Mouse (Mus musculus) urinary bladder, postnatal 36 days (tissue): Measurements from ENCODE around the gene Jakmip3.

ENCODE experiments used
- DNase-seq, 2 experiments: peaks; one replicate each; pipeline ENCODE4 v3.0.0; 2022; ENCODE audit warnings: low spot score in 2 of 2, mixed read lengths in 1 of 2

The Jakmip3 gene

DNA sequence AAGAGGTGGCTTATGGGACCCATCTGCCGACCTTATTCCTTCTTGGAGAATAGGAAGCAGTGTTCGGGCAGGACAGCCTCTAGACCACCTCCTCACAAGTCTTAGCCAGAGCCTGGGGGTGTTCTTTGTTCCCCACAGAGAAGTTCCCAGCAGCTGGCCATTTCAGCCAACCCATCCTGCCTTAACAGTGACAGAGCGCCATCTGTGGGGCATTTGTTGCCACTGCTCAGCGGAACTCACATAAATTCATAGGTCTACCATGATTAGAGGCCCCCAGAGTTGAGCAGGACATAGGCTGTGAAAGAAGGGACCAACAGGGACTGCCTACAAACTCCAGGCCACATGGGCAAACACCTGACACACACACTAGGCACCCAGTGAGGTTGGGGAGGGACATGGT is 122.9 kb downstream of the Jakmip3 start:
- no peak for DNase-seq

DNA sequence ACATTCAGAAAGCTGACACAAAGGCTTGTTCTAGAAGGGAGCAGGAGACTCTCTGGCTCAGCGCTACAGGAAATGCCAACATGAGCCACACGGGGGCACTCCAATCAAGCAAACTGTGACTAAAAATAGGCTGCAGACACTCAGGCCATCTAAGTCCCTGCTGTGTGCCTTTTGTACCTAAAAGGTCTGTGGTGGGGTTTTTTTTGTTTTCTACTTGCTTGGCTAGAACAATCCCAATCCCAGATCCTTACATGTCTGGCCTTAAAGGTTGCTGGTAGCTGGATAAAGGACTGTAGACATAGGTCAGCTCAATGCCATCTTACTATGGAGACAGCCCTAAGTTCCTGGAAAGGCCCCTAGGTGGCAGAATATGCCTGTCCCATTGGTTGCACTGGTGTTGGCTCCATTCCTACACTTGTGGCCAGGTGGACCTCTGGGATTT is 127.7 kb downstream of the Jakmip3 start:
- DNase-seq: peak; percentile 34 to 36

- no peak for DNase-seq
Observed at GRCm38 (mm10) chr7:139074189-139074588, 133.7 kb downstream of the Jakmip3 start.

GRCm38 (mm10) chr7:139075054-139075794 is 134.7 kb downstream of the Jakmip3 start:
- no peak for DNase-seq

- no peak for DNase-seq
Observed at GRCm38 (mm10) chr7:139077283-139077682, 136.8 kb downstream of the Jakmip3 start.

GRCm38 (mm10) chr7:139078181-139078580 is 137.7 kb downstream of the Jakmip3 start:
- DNase-seq: no peak

DNA sequence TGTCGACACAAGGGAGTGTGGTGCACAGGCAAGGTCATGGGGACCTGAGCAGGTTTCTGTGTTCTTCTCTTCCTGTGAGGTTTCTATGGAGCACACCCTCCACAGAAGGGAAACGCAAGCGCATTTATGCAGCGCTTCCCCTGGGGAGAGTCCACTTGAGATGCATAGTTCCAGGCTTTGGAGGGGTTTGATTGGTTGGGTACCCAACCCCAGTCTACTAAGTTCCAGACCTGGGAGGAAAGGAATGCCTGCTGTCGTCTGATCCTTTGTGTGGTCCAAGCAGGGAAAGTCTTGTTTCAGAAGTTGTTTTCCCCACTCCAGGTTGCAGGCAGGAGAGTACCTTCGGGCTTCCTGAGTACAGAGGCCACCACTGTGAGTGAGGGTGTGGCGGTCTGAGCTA is 138.6 kb downstream of the Jakmip3 start:
- no peak for DNase-seq

DNA sequence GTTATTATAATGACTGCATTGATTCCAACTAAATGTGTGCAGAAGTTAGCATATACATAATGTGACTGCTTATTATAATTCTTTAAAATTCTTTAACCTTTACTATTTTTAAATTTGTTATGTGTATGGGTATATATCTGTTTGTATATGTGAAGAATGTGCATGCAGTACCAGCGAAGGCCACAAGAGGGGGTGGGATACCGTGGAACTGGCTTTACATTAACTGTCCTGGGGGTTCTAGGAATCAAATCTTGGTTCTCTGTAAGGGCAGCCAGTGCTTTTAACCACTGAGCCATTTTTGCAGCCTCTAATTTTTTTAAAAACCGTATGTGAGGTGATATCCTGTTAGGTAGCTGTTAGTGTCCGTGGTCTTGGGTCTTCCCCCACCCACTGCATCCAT is 140.2 kb downstream of the Jakmip3 start:
- no peak for DNase-seq

GRCm38 (mm10) chr7:139081158-139081557 is 140.6 kb downstream of the Jakmip3 start:
- DNase-seq: no peak

GRCm38 (mm10) chr7:139082281-139082680 is 141.8 kb downstream of the Jakmip3 start:
- no peak for DNase-seq

DNA sequence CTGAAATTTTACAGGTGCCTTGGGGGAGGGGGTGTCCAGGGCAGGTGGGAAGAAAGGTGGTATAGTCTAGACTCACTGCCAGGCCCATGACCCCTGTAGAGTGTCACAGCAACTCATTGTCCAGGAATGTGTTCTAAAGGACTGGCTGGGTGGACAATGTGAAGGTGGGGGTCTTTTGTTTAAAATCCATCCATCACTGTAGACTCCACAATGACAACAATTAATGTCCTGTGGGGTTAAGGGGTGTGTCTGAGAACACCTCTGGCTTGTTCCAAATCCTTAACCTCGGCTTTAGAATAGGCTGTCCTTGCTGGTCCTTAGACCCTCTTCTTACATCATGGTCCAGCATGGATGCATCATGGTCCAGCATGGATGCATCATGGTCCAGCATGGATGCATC is 143.8 kb downstream of the Jakmip3 start:
- no peak for DNase-seq

DNA sequence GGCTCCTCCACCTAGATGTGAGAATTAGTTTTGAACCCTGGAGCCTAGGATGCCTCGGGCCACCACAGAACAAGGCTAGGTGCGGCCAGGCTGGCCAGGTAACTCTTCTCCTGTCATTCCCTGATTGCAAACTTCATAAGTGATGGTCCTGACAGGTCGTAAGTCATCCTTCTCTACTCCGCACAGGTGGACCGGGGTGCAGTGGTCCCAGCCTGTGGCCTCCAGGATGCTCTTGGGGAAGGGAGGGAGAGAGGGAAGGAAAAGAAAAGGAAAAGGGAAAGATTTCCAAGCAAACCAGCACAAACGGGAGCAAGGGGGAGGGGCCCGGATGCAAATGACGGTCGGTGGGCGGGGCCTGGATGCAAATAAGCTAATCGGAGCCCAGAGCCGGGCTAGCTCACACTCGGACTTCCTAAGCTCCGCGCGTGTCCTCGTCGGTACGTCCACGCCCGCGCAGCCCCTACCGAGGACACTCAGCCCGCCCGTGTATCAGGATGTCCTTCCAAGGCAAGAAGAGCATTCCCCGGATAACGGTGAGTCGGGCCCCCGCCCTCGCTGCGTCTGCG is 145.2 kb downstream of the Jakmip3 start, which contains the start of gene Dpysl4:
TSS of gene Dpysl4 (plus strand) at position 373 of the 566 bp plus-strand sequence.
- peak; percentile 26 for DNase-seq

DNA sequence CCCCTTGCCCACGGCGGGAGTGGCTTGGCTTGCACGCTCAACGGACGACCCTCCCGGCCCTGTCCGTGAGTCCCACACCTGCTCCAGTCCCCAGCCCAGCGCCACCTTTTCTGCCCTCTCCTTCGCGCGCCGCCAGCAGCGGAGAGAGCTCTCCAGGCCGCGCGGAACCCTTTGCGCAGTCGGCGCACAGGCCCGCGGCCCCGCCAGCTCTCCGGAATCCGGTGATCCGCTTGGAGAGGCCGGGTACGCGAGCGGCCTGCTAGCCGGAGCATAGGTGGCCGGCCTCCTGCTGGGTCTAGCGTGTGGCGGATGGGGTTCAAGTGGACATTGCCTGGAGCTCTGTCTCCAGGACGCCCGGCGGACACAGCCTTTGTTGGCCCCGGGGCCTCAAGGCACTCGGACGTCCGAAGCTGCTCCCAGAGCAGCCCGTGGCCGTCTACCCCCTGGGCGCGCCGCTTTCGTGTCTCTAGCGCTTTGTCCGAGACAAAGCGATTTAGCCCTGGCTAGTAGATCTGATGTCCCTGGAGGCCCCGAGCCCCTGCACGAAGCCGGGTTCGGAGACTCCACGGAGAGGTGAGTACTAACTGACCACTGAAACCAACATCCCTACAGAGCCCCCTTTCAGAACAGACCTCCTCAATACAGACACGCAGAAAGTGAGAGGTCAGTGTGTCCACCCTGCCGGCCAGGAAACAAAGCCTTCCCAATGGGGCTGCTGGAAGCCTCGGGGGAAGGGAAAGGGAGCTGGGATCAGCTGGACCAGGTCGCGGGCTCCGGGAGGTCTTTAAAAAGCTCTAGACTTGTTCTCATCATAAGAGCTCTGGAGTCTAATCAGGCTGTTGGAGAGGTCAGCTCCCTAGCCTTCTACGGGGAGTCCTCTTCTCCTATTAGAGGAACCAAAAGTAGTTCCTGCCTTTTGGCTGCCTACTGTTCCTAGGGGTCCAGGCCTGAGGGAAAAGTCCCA is 145.9 kb downstream of the Jakmip3 start:
- no peak for DNase-seq

DNA sequence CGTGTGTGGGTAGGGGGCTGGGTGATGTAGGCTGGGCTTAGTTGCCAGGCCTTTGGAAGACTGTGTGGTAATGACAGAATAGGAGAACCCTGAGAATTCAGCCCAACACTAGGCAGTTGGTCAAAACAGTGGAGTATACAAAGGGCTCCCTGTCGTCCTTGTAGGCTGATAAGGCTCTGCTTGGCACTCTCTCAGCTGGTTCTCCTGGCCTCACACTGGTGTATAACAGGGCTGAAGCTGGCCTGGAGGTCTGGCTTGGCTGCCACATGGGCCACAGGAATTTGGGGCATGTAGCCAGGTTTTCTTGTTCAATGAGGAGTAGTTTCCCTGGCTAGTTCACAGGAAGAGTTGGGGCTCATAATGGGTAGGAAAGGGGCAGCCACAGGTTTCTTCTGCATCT is 147.3 kb downstream of the Jakmip3 start:
- DNase-seq: no peak

GRCm38 (mm10) chr7:139089892-139090874 is 149.7 kb downstream of the Jakmip3 start:
- no peak for DNase-seq

DNA sequence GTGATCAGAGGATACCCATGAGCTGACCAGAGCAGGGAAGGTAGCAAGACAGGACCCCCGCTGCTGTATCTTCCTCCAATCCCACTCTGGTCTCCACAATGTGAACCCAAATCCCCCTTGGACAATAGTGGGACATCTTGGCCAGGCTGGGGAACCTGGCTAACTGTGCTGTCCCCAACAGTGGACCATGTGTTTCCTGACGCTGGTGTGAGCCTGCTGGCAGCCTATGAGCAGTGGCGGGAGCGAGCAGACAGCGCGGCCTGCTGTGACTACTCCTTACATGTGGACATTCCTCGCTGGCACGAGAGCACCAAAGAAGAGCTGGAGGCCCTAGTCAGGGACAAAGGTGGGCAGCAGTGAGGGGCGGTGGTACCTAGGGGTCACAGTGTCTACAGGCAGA is 151.2 kb downstream of the Jakmip3 start:
- DNase-seq: no peak

GRCm38 (mm10) chr7:139092676-139093075 is 152.1 kb downstream of the Jakmip3 start:
- no peak for DNase-seq

DNA sequence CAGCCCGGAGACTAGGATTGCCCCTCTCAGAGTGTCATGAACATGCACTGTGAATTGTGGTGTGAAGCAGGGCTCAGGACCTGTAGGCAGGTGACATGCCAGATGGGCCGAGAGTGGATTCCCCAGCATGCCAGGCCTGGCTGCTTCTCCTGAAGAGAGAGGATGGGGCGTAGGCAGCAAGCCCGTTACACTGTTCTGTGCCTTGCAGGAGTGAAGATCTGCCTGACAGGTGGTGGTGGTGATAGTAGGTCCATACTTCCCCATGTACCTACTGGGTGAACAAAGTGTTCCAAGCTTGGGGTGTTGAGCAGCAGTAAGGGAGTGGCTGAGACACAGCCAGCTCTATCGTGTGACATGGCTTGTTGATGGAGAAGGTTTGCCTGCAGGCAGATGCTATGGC is 152.6 kb downstream of the Jakmip3 start:
- no peak for DNase-seq

DNA sequence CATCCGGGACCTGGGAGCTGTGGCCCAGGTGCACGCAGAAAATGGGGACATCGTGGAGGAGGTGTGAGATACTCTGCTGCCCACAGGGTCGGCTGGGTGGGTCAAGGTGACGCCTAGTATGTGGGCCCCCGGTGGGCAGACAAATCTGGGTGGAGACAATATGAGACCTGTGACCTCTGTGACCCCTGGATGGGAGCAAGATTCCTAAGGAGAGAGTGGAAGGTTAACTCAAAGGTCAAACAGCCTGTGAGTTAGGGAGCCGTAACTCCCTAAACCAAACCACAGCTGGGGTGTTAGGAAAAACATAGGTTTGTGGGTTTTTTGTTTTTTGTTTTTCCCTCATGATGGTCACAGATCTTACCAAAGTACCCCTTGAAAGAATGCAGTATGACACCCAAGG is 153.3 kb downstream of the Jakmip3 start:
- no peak for DNase-seq

DNA sequence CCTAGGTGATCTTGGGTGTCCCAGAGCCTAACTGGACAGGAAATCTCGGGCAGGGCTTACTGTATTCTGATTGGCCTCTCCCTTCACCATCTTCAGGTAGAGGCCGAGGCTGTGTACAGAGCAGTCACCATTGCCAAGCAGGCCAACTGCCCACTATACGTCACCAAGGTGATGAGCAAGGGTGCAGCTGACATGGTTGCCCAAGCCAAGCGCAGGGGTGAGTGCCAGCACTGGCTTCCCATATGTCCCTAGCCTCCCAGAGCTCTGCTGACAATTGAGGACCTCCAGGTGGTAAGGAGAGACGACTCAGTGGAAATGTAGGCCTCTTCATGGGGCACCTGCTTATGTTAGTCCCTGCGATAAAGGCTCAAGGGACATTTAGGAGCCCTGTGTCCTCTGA is 154.2 kb downstream of the Jakmip3 start:
- DNase-seq: no peak

- no peak for DNase-seq
Observed at GRCm38 (mm10) chr7:139095282-139095681, 154.8 kb downstream of the Jakmip3 start.
